Mouse (Mus musculus) fibroblast of lung, adult 2 months (primary cell): Measurements from ENCODE around the gene Gm18336.
"Not testable (repeated sequence)": the region's sequence is repeated elsewhere in the genome, so short reads cannot be mapped to it uniquely, and the experiment has no call there.

Experiments used
- DNase-seq: peaks from one replicate; pipeline ENCODE4 v3.0.0-alpha.2; 2011; ENCODE audit warnings: low read depth

Gene Gm18336

GRCm38 (mm10) chrX:73398636-73399035 is at the start of gene Gm18336:
Gene Gm18336, minus strand, starts transcription at chrX:73398736.
- not testable (repeated sequence) for DNase-seq

GRCm38 (mm10) chrX:73441428-73441827 is 42.9 kb upstream of the Gm18336 start:
- no peak for DNase-seq

- DNase-seq = no peak
Measured at GRCm38 (mm10) chrX:73435252-73435651, 36.7 kb upstream of the Gm18336 start, which contains the start of gene Trex2. Gene Trex2, minus strand, starts transcription at chrX:73435344.

GRCm38 (mm10) chrX:73432850-73433249 is 34.3 kb upstream of the Gm18336 start:
- DNase-seq = no peak

GRCm38 (mm10) chrX:73430036-73430435 is 31.5 kb upstream of the Gm18336 start:
- no peak for DNase-seq

- DNase-seq = no peak
Measured at GRCm38 (mm10) chrX:73412767-73413166, 14.2 kb upstream of the Gm18336 start.

- DNase-seq = no peak
Measured at GRCm38 (mm10) chrX:73410880-73411517, 12.5 kb upstream of the Gm18336 start, which contains the start of gene Zfp92. Gene Zfp92, plus strand, starts transcription at chrX:73411096.

- DNase-seq = no peak
Measured at GRCm38 (mm10) chrX:73401616-73402015, 3.1 kb upstream of the Gm18336 start.

- DNase-seq = no peak
Measured at GRCm38 (mm10) chrX:73400951-73401350, 2.4 kb upstream of the Gm18336 start.

- DNase-seq = no peak
Measured at GRCm38 (mm10) chrX:73396446-73396845, 2.1 kb downstream of the Gm18336 start.

GRCm38 (mm10) chrX:73391481-73391880 is 7.1 kb downstream of the Gm18336 start:
- DNase-seq = no peak

- no peak for DNase-seq
Measured at GRCm38 (mm10) chrX:73384924-73385323, 13.6 kb downstream of the Gm18336 start.

GRCm38 (mm10) chrX:73384419-73384818 is 14.1 kb downstream of the Gm18336 start:
- DNase-seq = no peak

GRCm38 (mm10) chrX:73363291-73363690 is 35.2 kb downstream of the Gm18336 start:
- no peak for DNase-seq

- DNase-seq = no peak
Measured at GRCm38 (mm10) chrX:73356719-73357118, 41.8 kb downstream of the Gm18336 start.

- DNase-seq = no peak
Measured at GRCm38 (mm10) chrX:73356163-73356562, 42.4 kb downstream of the Gm18336 start.
